Mouse (Mus musculus): ENCODE results near the gene Senp5. TPM values are rescaled to one million over a fixed set of nuclear protein-coding genes. Genes with fewer than 3 reads are reported as not detected.

Senp5 gene
- polyA plus RNA-seq, 1 experiment from 2014 or later = 10.9 TPM

- ATAC-seq (ENCODE audit: insufficient read depth) = peak; percentile 49; the same call in 1 of the 2 replicates
- no peak overlapping the region for H3K4me2 ChIP-seq
- H3K27me3 ChIP-seq (ENCODE audit: insufficient read depth, low read length) = no peaks in the 10 kb centered on the region
- peak; percentile 88 for DNase-seq
- 4% methylated on average over 10 of the region's 10 CpGs for WGBS
- H3K9ac ChIP-seq = no peak overlapping the region
- no peaks in the 10 kb centered on the region for H3K9me3 ChIP-seq (ENCODE audit: low read depth, low read length)
- no peak overlapping the region for H3K27ac ChIP-seq (ENCODE audit: low read depth)
- no peaks in the 10 kb centered on the region for H3K36me3 ChIP-seq (ENCODE audit: insufficient read depth)
- H3K4me3 ChIP-seq (ENCODE audit: low read depth, low read length) = no peak overlapping the region
- peak; percentile 90 for TF ChIP-seq CTCF (IDR thresholded peaks at IDR 0.05; ENCODE audit: low read depth)
- H3K4me1 ChIP-seq (ENCODE audit: insufficient read depth) = no peaks in the 10 kb centered on the region
Measured at GRCm38 (mm10) chr16:31943980-31944379, 59.1 kb downstream of the Senp5 start.

GRCm38 (mm10) chr16:31940586-31940985 lies 62.5 kb downstream of the Senp5 start:
- Histone ChIP-seq H3K4me2 (no peak overlapping the region), H3K9ac (no peak overlapping the region), H3K4me3 (ENCODE audit: low read depth, low read length) (no peak overlapping the region), H3K4me1 (ENCODE audit: insufficient read depth) (no peaks in the 10 kb centered on the region), H3K36me3 (ENCODE audit: insufficient read depth) (no peaks in the 10 kb centered on the region), H3K27me3 (ENCODE audit: insufficient read depth, low read length) (peaks cover 9% of the 10 kb centered on the region), H3K9me3 (ENCODE audit: low read depth, low read length) (no peaks in the 10 kb centered on the region), H3K27ac (ENCODE audit: low read depth) (no peak overlapping the region)
- TF ChIP-seq CTCF (IDR thresholded peaks at IDR 0.05; ENCODE audit: low read depth) = no peak
- no peak for DNase-seq
- no peak for ATAC-seq (ENCODE audit: insufficient read depth)
- WGBS = 60% methylated on average over 2 of the region's 2 CpGs

- DNase-seq (no peak), ATAC-seq (ENCODE audit: insufficient read depth) (no peak)
- no peak overlapping the region for H3K9ac ChIP-seq
- no peak overlapping the region for H3K27ac ChIP-seq (ENCODE audit: low read depth)
- peaks cover 26% of the 10 kb centered on the region for H3K27me3 ChIP-seq (ENCODE audit: insufficient read depth, low read length)
- no peak overlapping the region for H3K4me2 ChIP-seq
- no peak for TF ChIP-seq CTCF (IDR thresholded peaks at IDR 0.05; ENCODE audit: low read depth)
- 63% methylated on average over 6 of the region's 6 CpGs for WGBS
- 0 out of 2 replicates have a peak, but pooled peaks cover 1% of the 10 kb centered on the region for H3K4me1 ChIP-seq (ENCODE audit: insufficient read depth)
- H3K4me3 ChIP-seq (ENCODE audit: low read depth, low read length) = no peak overlapping the region
- H3K36me3 ChIP-seq (ENCODE audit: insufficient read depth) = no peaks in the 10 kb centered on the region
- no peaks in the 10 kb centered on the region for H3K9me3 ChIP-seq (ENCODE audit: low read depth, low read length)
Measured at GRCm38 (mm10) chr16:31938856-31939255, 64.2 kb downstream of the Senp5 start.

- H3K36me3 ChIP-seq (ENCODE audit: insufficient read depth) = no peaks in the 10 kb centered on the region
- H3K4me2 ChIP-seq = no peak overlapping the region
- peaks cover 36% of the 10 kb centered on the region for H3K27me3 ChIP-seq (ENCODE audit: insufficient read depth, low read length)
- peak; percentile 10; the same call in 1 of the 2 replicates for TF ChIP-seq CTCF (IDR thresholded peaks at IDR 0.05; ENCODE audit: low read depth)
- DNase-seq (no peak), ATAC-seq (ENCODE audit: insufficient read depth) (no peak)
- no peak overlapping the region for H3K9ac ChIP-seq
- H3K4me3 ChIP-seq (ENCODE audit: low read depth, low read length) = no peak overlapping the region
- no peaks in the 10 kb centered on the region for H3K9me3 ChIP-seq (ENCODE audit: low read depth, low read length)
- WGBS = 85% methylated on average over 4 of the region's 4 CpGs
- H3K27ac ChIP-seq (ENCODE audit: low read depth) = no peak overlapping the region
- H3K4me1 ChIP-seq (ENCODE audit: insufficient read depth) = 0 out of 2 replicates have a peak, but pooled peaks cover 2% of the 10 kb centered on the region
Measured at GRCm38 (mm10) chr16:31936568-31936967, 66.5 kb downstream of the Senp5 start.

GRCm38 (mm10) chr16:31935091-31935979 lies 67.8 kb downstream of the Senp5 start:
- Histone ChIP-seq H3K27me3 (ENCODE audit: insufficient read depth, low read length) (peaks cover 41% of the 10 kb centered on the region), H3K4me1 (ENCODE audit: insufficient read depth) (0 out of 2 replicates have a peak, but pooled peaks cover 2% of the 10 kb centered on the region), H3K36me3 (ENCODE audit: insufficient read depth) (no peaks in the 10 kb centered on the region), H3K9me3 (ENCODE audit: low read depth, low read length) (no peaks in the 10 kb centered on the region), H3K9ac (no peak overlapping the region; the same call in 1 of the 2 replicates), H3K27ac (ENCODE audit: low read depth) (no peak overlapping the region), H3K4me2 (peak overlapping the region; percentile 57), H3K4me3 (ENCODE audit: low read depth, low read length) (peak overlapping the region; percentile 24)
- WGBS = 6% methylated on average over 36 of the region's 36 CpGs
- DNase-seq (no peak), ATAC-seq (ENCODE audit: insufficient read depth) (no peak)
- TF ChIP-seq CTCF (IDR thresholded peaks at IDR 0.05; ENCODE audit: low read depth) = no peak

- Histone ChIP-seq H3K4me2 (peak overlapping the region; percentile 57; the same call in 1 of the 2 replicates), H3K36me3 (ENCODE audit: insufficient read depth) (no peaks in the 10 kb centered on the region), H3K9me3 (ENCODE audit: low read depth, low read length) (no peaks in the 10 kb centered on the region), H3K27ac (ENCODE audit: low read depth) (no peak overlapping the region), H3K4me1 (ENCODE audit: insufficient read depth) (0 out of 2 replicates have a peak, but pooled peaks cover 2% of the 10 kb centered on the region), H3K4me3 (ENCODE audit: low read depth, low read length) (peak overlapping the region; percentile 24; the same call in 1 of the 2 replicates), H3K9ac (no peak overlapping the region), H3K27me3 (ENCODE audit: insufficient read depth, low read length) (peaks cover 41% of the 10 kb centered on the region)
- 23% methylated on average over 13 of the region's 13 CpGs for WGBS
- TF ChIP-seq CTCF (IDR thresholded peaks at IDR 0.05; ENCODE audit: low read depth) = no peak
- no peak for ATAC-seq (ENCODE audit: insufficient read depth)
- DNase-seq = no peak
Measured at GRCm38 (mm10) chr16:31934550-31935010, 68.5 kb downstream of the Senp5 start.

Data from lung, embryonic 14.5 days (tissue).